Mouse (Mus musculus) urinary bladder, postnatal 4 days (tissue): ENCODE measurements around the gene Tmem269.

Source experiments
- DNase-seq, 2 experiments: peaks; one replicate each; pipeline ENCODE4 v3.0.0; 2021 to 2022; ENCODE audit warnings: low spot score in 2 of 2

Tmem269 gene

GRCm38 (mm10) chr4:119181456-119181855 lies 36.6 kb downstream of the Tmem269 start:
- DNase-seq, result no peak

GRCm38 (mm10) chr4:119180133-119180707 lies 37.8 kb downstream of the Tmem269 start:
- no peak for DNase-seq

- no peak for DNase-seq
Measured at GRCm38 (mm10) chr4:119178331-119178730, 39.7 kb downstream of the Tmem269 start.

- DNase-seq, result no peak
Measured at GRCm38 (mm10) chr4:119177702-119178101, 40.3 kb downstream of the Tmem269 start.

GRCm38 (mm10) chr4:119173851-119174453 lies 44.1 kb downstream of the Tmem269 start, which contains the start of gene Zfp691:
Gene Zfp691, minus strand, starts transcription at chr4:119174195.
- DNase-seq, result peak; percentile 90 to 91

- DNase-seq, result no peak
Measured at GRCm38 (mm10) chr4:119172919-119173650, 44.9 kb downstream of the Tmem269 start.

- peak; percentile 67 to 84 for DNase-seq
Measured at GRCm38 (mm10) chr4:119167663-119168062, 50.4 kb downstream of the Tmem269 start.

GRCm38 (mm10) chr4:119167068-119167467 lies 50.9 kb downstream of the Tmem269 start:
- DNase-seq, result no peak

- DNase-seq, result no peak
Measured at GRCm38 (mm10) chr4:119165916-119166315, 52.1 kb downstream of the Tmem269 start.

GRCm38 (mm10) chr4:119162990-119163389 lies 55.0 kb downstream of the Tmem269 start:
- DNase-seq, result no peak

GRCm38 (mm10) chr4:119161358-119161757 lies 56.7 kb downstream of the Tmem269 start:
- no peak for DNase-seq

GRCm38 (mm10) chr4:119157891-119158290 lies 60.1 kb downstream of the Tmem269 start:
- DNase-seq, result no peak

GRCm38 (mm10) chr4:119157186-119157585 lies 60.8 kb downstream of the Tmem269 start:
- DNase-seq, result no peak
